Mouse (Mus musculus) bone marrow, adult 2 months (tissue): ENCODE results near the gene Tle6.

Experiments used
- CTCF ChIP-seq: fragments of 200-500 bp; IDR thresholded peaks from 2 replicates; pipeline ENCODE4 v1.5.1; 2011; ENCODE audit warnings: low read length, control low read depth; ENCODE audit not compliant: control insufficient read depth, insufficient read depth
- POLR2A ChIP-seq: fragments of 200-500 bp; IDR thresholded peaks from 2 replicates; pipeline ENCODE4 v1.6.1; 2011; ENCODE audit warnings: low read depth, mild to moderate bottlenecking, control low read depth, low read length, borderline replicate concordance; ENCODE audit not compliant: control insufficient read depth

DNA sequence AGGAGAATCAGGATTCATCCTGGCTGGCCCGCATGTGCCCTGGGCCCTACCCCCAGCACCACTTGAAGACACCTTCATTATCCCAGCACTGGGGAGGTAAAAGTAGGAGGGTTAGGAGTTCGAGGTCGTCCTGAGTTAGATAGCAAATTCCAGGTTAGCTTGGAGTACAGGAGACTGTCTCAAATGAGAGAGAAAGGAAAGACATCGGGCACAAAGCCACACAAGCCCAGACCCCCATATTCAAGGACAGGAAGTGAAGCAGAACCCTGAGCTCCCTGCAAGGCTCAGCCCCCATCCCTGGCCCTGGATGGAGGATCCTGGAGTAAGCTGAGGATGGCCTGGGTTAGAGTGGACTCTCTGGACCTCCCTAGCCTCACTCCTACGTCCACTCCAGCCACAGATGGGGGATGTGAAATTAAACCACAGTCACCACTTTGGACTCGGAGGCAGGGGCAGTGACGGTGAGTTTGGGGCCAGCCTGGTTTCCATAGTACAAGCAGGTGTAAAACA lies 578 bp upstream of the Tle6 start:
- TF ChIP-seq POLR2A (no peak), CTCF (no peak)
